Mouse (Mus musculus) lung, embryonic 16.5 days (tissue): ENCODE measurements around the gene Tmem160. TPM values are rescaled to one million over a fixed set of nuclear protein-coding genes. Genes with fewer than 3 reads are reported as not detected.

ENCODE experiments used
- ATAC-seq: fragments of 200-750 bp; cut with Nextera tagmentation; 2 replicates; pipeline ENCODE4 v1.8.0; 2017; ENCODE audit warnings: low read depth, mild to moderate bottlenecking, moderate library complexity
- H3K27ac ChIP-seq: fragments of 300-500 bp; sonication (generic); 2 replicates; pipeline ENCODE4 v1.5.1; 2014; ENCODE audit warnings: mild to moderate bottlenecking, control low read depth, low read length
- H3K27me3 ChIP-seq: fragments of 300-500 bp; sonication (generic); 2 replicates; pipeline ENCODE4 v1.6.1; 2014; ENCODE audit warnings: low read depth, low read length, mixed read lengths; ENCODE audit not compliant: control insufficient read depth, insufficient read depth
- H3K36me3 ChIP-seq: fragments of 300-500 bp; sonication (generic); 2 replicates; pipeline ENCODE4 v1.6.1; 2014; ENCODE audit warnings: low read length; ENCODE audit not compliant: control insufficient read depth, insufficient read depth
- H3K4me1 ChIP-seq: fragments of 300-500 bp; sonication (generic); replicated peaks from 2 replicates; pipeline ENCODE4 v1.6.1; 2014; ENCODE audit warnings: low read length, mixed read lengths; ENCODE audit not compliant: control insufficient read depth, insufficient read depth
- H3K4me2 ChIP-seq: fragments of 300-500 bp; sonication (generic); 2 replicates; pipeline ENCODE4 v1.6.1; 2014; ENCODE audit warnings: low read depth, low read length, control low read depth
- H3K4me3 ChIP-seq: fragments of 300-500 bp; sonication (generic); 2 replicates; pipeline ENCODE4 v1.5.1; 2014; ENCODE audit warnings: mild to moderate bottlenecking, low read length, control low read depth
- H3K9ac ChIP-seq: fragments of 300-500 bp; sonication (generic); 2 replicates; pipeline ENCODE4 v1.6.1; 2014; ENCODE audit warnings: low read length, control low read depth
- H3K9me3 ChIP-seq: fragments of 300-500 bp; sonication (generic); 2 replicates; pipeline ENCODE4 v1.6.1; 2016; ENCODE audit warnings: low read length; ENCODE audit not compliant: control insufficient read depth
- WGBS: fragments of 180-500 bp; shearing (Covaris S2); extraction: QIAGEN DNeasy Blood & Tissue Kit; methylation state at CpG from one replicate; pipeline ENCODE4 v1.1.7; 2014; 5-methylcytosine and 5-hydroxymethylcytosine counted together
- polyA plus RNA-seq: library from polyadenylated mRNA; unstranded; fragments of >200 nt; fragmentation: Nextera tagmentation; extraction: Ambion mirVana; gene quantifications from 2 replicates; pipeline ENCODE4 v1.2.1, GENCODE M21; 2015

The Tmem160 gene
- polyA plus RNA-seq, 1 experiment from 2014 or later = 39.1 TPM

DNA sequence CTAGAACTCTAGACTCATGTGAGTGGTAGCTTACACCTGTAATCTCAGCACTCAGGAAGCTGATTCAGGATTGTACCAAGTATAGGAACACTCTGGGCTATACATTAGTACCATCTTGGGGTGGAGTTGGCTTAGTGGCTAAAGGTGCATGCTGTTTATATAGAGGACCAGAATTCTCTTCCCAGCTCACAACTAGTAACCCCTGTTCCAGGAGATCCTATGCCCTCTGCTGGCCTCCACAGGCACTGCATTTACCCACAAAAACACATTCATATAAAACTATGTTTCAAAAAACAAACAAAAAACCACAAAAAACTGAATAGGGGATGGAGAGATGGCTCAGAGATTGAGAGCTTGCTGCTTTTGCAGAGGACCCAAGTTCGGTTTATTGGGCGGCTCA, 40.8 kb downstream of the Tmem160 start:
- peak; percentile 24; the same call in 1 of the 2 replicates for ATAC-seq
- no peaks in the 10 kb centered on the region for H3K4me1 ChIP-seq
- H3K9me3 ChIP-seq = no peaks in the 10 kb centered on the region
- peaks cover 18% of the 10 kb centered on the region for H3K36me3 ChIP-seq
- no peak overlapping the region for H3K9ac ChIP-seq
- no peaks in the 10 kb centered on the region for H3K27me3 ChIP-seq
- 34% methylated on average over 2 of the region's 2 CpGs for WGBS
- no peak overlapping the region for H3K4me2 ChIP-seq
- no peak overlapping the region for H3K4me3 ChIP-seq
- no peak overlapping the region for H3K27ac ChIP-seq

DNA sequence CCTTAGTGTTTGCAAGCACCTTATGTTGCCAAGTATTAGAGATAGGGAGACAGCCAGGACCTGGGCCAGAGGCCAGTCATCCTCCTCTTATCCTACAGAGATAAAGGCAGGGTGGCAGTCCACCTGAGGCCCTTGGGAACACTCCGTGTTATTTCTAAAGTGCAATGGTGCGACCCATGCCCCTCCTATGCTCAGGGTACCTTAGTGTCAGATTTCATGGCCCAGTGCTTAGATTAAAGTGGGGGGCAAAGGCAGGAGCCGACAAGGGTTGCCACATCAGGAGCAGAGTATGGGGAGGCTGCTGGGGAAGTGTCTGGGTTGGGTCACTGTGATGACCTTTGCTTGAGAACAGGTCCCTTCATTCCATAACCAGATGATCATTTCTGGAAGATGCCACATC, 43.7 kb downstream of the Tmem160 start:
- no peaks in the 10 kb centered on the region for H3K27me3 ChIP-seq
- H3K4me3 ChIP-seq = no peak overlapping the region
- peaks cover 20% of the 10 kb centered on the region for H3K36me3 ChIP-seq
- H3K9me3 ChIP-seq = no peaks in the 10 kb centered on the region
- no peak for ATAC-seq
- WGBS = 64% methylated on average over 3 of the region's 3 CpGs
- no peak overlapping the region for H3K9ac ChIP-seq
- H3K27ac ChIP-seq = no peak overlapping the region
- H3K4me2 ChIP-seq = no peak overlapping the region
- H3K4me1 ChIP-seq = no peaks in the 10 kb centered on the region

- no peak overlapping the region for H3K9ac ChIP-seq
- H3K4me3 ChIP-seq = no peak overlapping the region
- H3K27ac ChIP-seq = no peak overlapping the region
- no peaks in the 10 kb centered on the region for H3K4me1 ChIP-seq
- no peaks in the 10 kb centered on the region for H3K9me3 ChIP-seq
- H3K36me3 ChIP-seq = peaks cover 24% of the 10 kb centered on the region
- WGBS = 94% methylated on average over 6 of the region's 6 CpGs
- no peak overlapping the region for H3K4me2 ChIP-seq
- no peaks in the 10 kb centered on the region for H3K27me3 ChIP-seq
- ATAC-seq = no peak
Observed at GRCm38 (mm10) chr7:16499671-16500104, 47.1 kb downstream of the Tmem160 start.

- Histone ChIP-seq H3K4me1 (no peaks in the 10 kb centered on the region), H3K4me2 (no peak overlapping the region), H3K27me3 (no peaks in the 10 kb centered on the region), H3K36me3 (peaks cover 24% of the 10 kb centered on the region), H3K9me3 (no peaks in the 10 kb centered on the region), H3K4me3 (no peak overlapping the region), H3K9ac (no peak overlapping the region), H3K27ac (no peak overlapping the region)
- ATAC-seq = no peak
- 85% methylated on average over 4 of the region's 4 CpGs for WGBS
Observed at GRCm38 (mm10) chr7:16501571-16501970, 49.0 kb downstream of the Tmem160 start.

- H3K27me3 ChIP-seq = no peaks in the 10 kb centered on the region
- H3K4me1 ChIP-seq = no peaks in the 10 kb centered on the region
- H3K9ac ChIP-seq = no peak overlapping the region
- peaks cover 7% of the 10 kb centered on the region for H3K36me3 ChIP-seq
- no peak overlapping the region for H3K4me2 ChIP-seq
- H3K4me3 ChIP-seq = no peak overlapping the region
- ATAC-seq = no peak
- WGBS = 76% methylated on average over 2 of the region's 2 CpGs
- H3K27ac ChIP-seq = no peak overlapping the region
- H3K9me3 ChIP-seq = no peaks in the 10 kb centered on the region
Observed at GRCm38 (mm10) chr7:16504573-16505225, 52.1 kb downstream of the Tmem160 start.

Other genes starting within 250 kb of the Tmem160 start
- 13.8 and 14.9 TPM in 2 replicates for gene Dhx34, start 230.7 kb upstream of the Tmem160 start, polyA plus RNA-seq
- 0.44 and 0.53 TPM in 2 replicates for gene C5ar2, start 208.6 kb upstream of the Tmem160 start, polyA plus RNA-seq
- 3.4 and 3.6 TPM in 2 replicates for gene C5ar1, start 193.2 kb upstream of the Tmem160 start, polyA plus RNA-seq
- 12.1 and 12.3 TPM in 2 replicates for gene Inafm1, start 179.2 kb upstream of the Tmem160 start, polyA plus RNA-seq
- 20.1 and 25.9 TPM in 2 replicates for gene Ccdc9, start 166.0 kb upstream of the Tmem160 start, polyA plus RNA-seq
- gene Bbc3, start 144.4 kb upstream of the Tmem160 start, polyA plus RNA-seq = 12.4 and 14.3 TPM in 2 replicates
- gene Sae1, start 65.0 kb upstream of the Tmem160 start, polyA plus RNA-seq = 281 and 310 TPM in 2 replicates
- 13.1 and 13.2 TPM in 2 replicates for gene Zc3h4, start 51.9 kb upstream of the Tmem160 start, polyA plus RNA-seq
- gene Npas1, start 24.9 kb downstream of the Tmem160 start, polyA plus RNA-seq = 0.38 and 0.39 TPM in 2 replicates
- gene Arhgap35, start 162.2 kb downstream of the Tmem160 start, polyA plus RNA-seq = 16.4 and 17.8 TPM in 2 replicates
- gene Ceacam15, start 222.9 kb downstream of the Tmem160 start, polyA plus RNA-seq = not detected in 2 replicates